Mouse (Mus musculus) left cerebral cortex, postnatal 25 days (tissue): ENCODE data around the gene Psen2. TPM values are rescaled to one million over a fixed set of nuclear protein-coding genes. Genes with fewer than 3 reads are reported as not detected.
A peak's percentile ranks its signal among the peaks of the same experiment; 100 is the strongest.

Experiments used
- DNase-seq, 2 experiments: peaks; one replicate each; pipeline ENCODE4 v3.0.0; 2022; ENCODE audit warnings: low spot score in 2 of 2, mixed read lengths in 1 of 2
- intact Hi-C: fragments of 180-260 bp; cut with DNase I; formaldehyde crosslinking; loops from one replicate; pipeline ENCODE4 v1.15.1; 2025
- total RNA-seq, 2 experiments: library from RNA; stranded (reverse); gene quantifications; 2 replicates each; pipeline ENCODE4 v1.2.3; 2021

The Psen2 gene
- total RNA-seq, 2 experiments from 2014 or later, result 18.1 to 21.6 TPM

- intact Hi-C loops, result loop anchor here (1.0 to 2.0 kb wide), 2 partner anchors 40 to 368 kb away; no protein-coding TSS in a partner anchor
- peak; percentile 57 to 63 for DNase-seq
Measured at GRCm38 (mm10) chr1:180215044-180215443, 48.2 kb downstream of the Psen2 start.

GRCm38 (mm10) chr1:180212911-180213310, 50.3 kb downstream of the Psen2 start:
- DNase-seq, result no peak
- intact Hi-C loops, result no loop called here

- no peak for DNase-seq
- intact Hi-C loops, result no loop called here
Measured at GRCm38 (mm10) chr1:180210781-180211271, 52.4 kb downstream of the Psen2 start.

GRCm38 (mm10) chr1:180210031-180210432, 53.2 kb downstream of the Psen2 start:
- DNase-seq, result no peak
- intact Hi-C loops, result no loop called here

GRCm38 (mm10) chr1:180208370-180208769, 54.9 kb downstream of the Psen2 start:
- intact Hi-C loops, result no loop called here
- no peak for DNase-seq

GRCm38 (mm10) chr1:180200722-180201121, 62.5 kb downstream of the Psen2 start:
- intact Hi-C loops, result no loop called here
- no peak for DNase-seq

GRCm38 (mm10) chr1:180199715-180200050, 63.6 kb downstream of the Psen2 start:
- no peak for DNase-seq
- intact Hi-C loops, result no loop called here

GRCm38 (mm10) chr1:180198959-180199714, 64.1 kb downstream of the Psen2 start, which contains the start of gene Coq8a:
TSS of gene Coq8a (minus strand) at chr1:180199602.
- intact Hi-C loops, result no loop called here
- DNase-seq, result no peak

- DNase-seq, result no peak
- intact Hi-C loops, result no loop called here
Measured at GRCm38 (mm10) chr1:180197956-180198355, 65.3 kb downstream of the Psen2 start.

GRCm38 (mm10) chr1:180196508-180196907, 66.7 kb downstream of the Psen2 start:
- DNase-seq, result no peak
- intact Hi-C loops, result no loop called here

GRCm38 (mm10) chr1:180195703-180196381, 67.4 kb downstream of the Psen2 start:
- intact Hi-C loops, result no loop called here
- DNase-seq, result peak; percentile 98 to 100

- peak in 1 of 2 experiments; percentile 28 for DNase-seq
Measured at GRCm38 (mm10) chr1:180194781-180195471, 68.3 kb downstream of the Psen2 start.

GRCm38 (mm10) chr1:180194048-180194447, 69.2 kb downstream of the Psen2 start:
- no peak for DNase-seq
- intact Hi-C loops, result no loop called here

More at GRCm38 (mm10) chr1:180194781-180195471, 68.3 kb downstream of the Psen2 start:
- intact Hi-C loops, result no loop called here

GRCm38 (mm10) chr1:180193391-180193935, 69.8 kb downstream of the Psen2 start:
- intact Hi-C loops, result no loop called here
- DNase-seq, result no peak

GRCm38 (mm10) chr1:180192866-180193265, 70.4 kb downstream of the Psen2 start:
- intact Hi-C loops, result no loop called here
- DNase-seq, result no peak

GRCm38 (mm10) chr1:180191651-180192220, 71.5 kb downstream of the Psen2 start:
- intact Hi-C loops, result no loop called here
- DNase-seq, result no peak

- intact Hi-C loops, result no loop called here
- no peak for DNase-seq
Measured at GRCm38 (mm10) chr1:180191112-180191511, 72.1 kb downstream of the Psen2 start.

- intact Hi-C loops, result no loop called here
- DNase-seq, result no peak
Measured at GRCm38 (mm10) chr1:180188951-180189350, 74.3 kb downstream of the Psen2 start.

- DNase-seq, result no peak
Measured at GRCm38 (mm10) chr1:180186371-180186770, 76.9 kb downstream of the Psen2 start.

GRCm38 (mm10) chr1:180185877-180186276, 77.4 kb downstream of the Psen2 start:
- no peak for DNase-seq
- intact Hi-C loops, result no loop called here

More at GRCm38 (mm10) chr1:180186371-180186770, 76.9 kb downstream of the Psen2 start:
- intact Hi-C loops, result no loop called here
